ENCODE assay signal across 9 mouse cellular contexts in the genomic region with DNA sequence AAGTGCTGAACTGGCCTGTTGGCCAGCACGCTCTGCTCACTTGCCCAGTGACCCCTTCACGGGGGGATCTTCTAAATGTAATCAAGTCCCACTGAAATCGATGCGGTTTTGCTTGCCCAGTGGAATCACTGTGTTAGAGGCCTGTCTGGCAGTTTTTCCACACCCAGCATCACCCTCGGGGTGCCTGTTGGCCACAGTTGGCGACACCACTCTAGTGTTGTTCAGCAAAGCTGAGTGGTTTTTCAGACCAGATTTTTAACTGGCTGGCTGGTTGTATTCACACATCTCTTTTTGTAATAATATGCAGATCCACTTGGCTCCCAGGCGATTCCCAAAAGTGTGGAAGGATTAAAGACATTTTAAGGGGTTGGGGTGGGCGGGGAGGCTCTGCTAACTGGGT.
A peak's percentile ranks its signal among the peaks of the same experiment; 100 is the strongest.
DNase-seq lines count a peak whose midpoint lies in the region; ATAC-seq lines count a peak whose summit lies in the region.
"Had no signal": no experiment of that assay in that cellular context is flagged by ENCODE, and none has a peak within 500 bp of the region (broad histone marks: within the 10 kb centered on the region; RNA-seq: fewer than 3 reads in every experiment).

No protein-coding gene starts in this region.

- no peak overlapping the region for H3K27ac ChIP-seq in kidney, embryonic 16.5 days (ENCODE audit: low read length)
- no peak overlapping the region; the same call in 1 of the 2 replicates for H3K27ac ChIP-seq in kidney, embryonic 14.5 days (ENCODE audit: low read depth, low read length)
- H3K27ac ChIP-seq in forebrain, embryonic 14.5 days (ENCODE audit: low read depth, low read length): peak overlapping the region; percentile 79
- H3K27ac ChIP-seq in midbrain, embryonic 12.5 days (replicated peaks): peak overlapping the region; percentile 69

- WGBS in kidney, embryonic 16.5 days: 52% methylated on average over 8 of the region's 8 CpGs
- 58% methylated on average over 8 of the region's 8 CpGs for WGBS in kidney, embryonic 14.5 days
- 6% methylated on average over 8 of the region's 8 CpGs for WGBS in forebrain, embryonic 14.5 days
- WGBS in midbrain, embryonic 12.5 days: 9% methylated on average over 8 of the region's 8 CpGs

- peaks cover 4% of the 10 kb centered on the region; the same call in 1 of the 2 replicates for H3K36me3 ChIP-seq in kidney, embryonic 16.5 days (ENCODE audit: insufficient read depth, low read length)
- H3K36me3 ChIP-seq in kidney, embryonic 14.5 days (ENCODE audit: control insufficient read depth, insufficient read depth, low read length): 0 out of 2 replicates have a peak, but pooled peaks cover 2% of the 10 kb centered on the region
- H3K36me3 ChIP-seq in forebrain, embryonic 14.5 days (ENCODE audit: control insufficient read depth, insufficient read depth, low read length): no peaks in the 10 kb centered on the region
- H3K36me3 ChIP-seq in midbrain, embryonic 12.5 days: no peaks in the 10 kb centered on the region

- peak; percentile 31; the same call in 1 of the 2 replicates for ATAC-seq in kidney, embryonic 16.5 days (ENCODE audit: low FRiP score, low TSS enrichment)
- ATAC-seq in kidney, embryonic 14.5 days (ENCODE audit: low FRiP score, low TSS enrichment): no peak
- ATAC-seq in forebrain, embryonic 14.5 days: peak; percentile 59
- peak; percentile 24; the same call in 1 of the 2 replicates for ATAC-seq in midbrain, embryonic 12.5 days (ENCODE audit: low FRiP score, low read depth)

- peak; percentile 27 for DNase-seq in adipocyte (ENCODE audit: low spot score)
- DNase-seq in forebrain, embryonic 14.5 days (ENCODE audit: low spot score): peak; percentile 82
- no peak for DNase-seq in thymus, postnatal 0 days (ENCODE audit: low spot score)
- DNase-seq in thymus, postnatal 10 days (ENCODE audit: low spot score in 2 of 2): no peak
- DNase-seq in liver: no peak

- H3K4me3 ChIP-seq in kidney, embryonic 16.5 days (ENCODE audit: low read length): no peak overlapping the region
- no peak overlapping the region for H3K4me3 ChIP-seq in kidney, embryonic 14.5 days (ENCODE audit: low read length)
- H3K4me3 ChIP-seq in forebrain, embryonic 14.5 days (ENCODE audit: low read depth, low read length): no peak overlapping the region
- H3K4me3 ChIP-seq in midbrain, embryonic 12.5 days: no peak overlapping the region
- H3K4me3 ChIP-seq: megakaryocyte, embryonic 14.5 days had no signal

- H3K4me2 ChIP-seq in kidney, embryonic 16.5 days (replicated peaks; ENCODE audit: low read depth, low read length): no peak overlapping the region
- H3K4me2 ChIP-seq in kidney, embryonic 14.5 days (replicated peaks; ENCODE audit: low read depth, low read length): no peak overlapping the region
- H3K4me2 ChIP-seq in forebrain, embryonic 14.5 days (ENCODE audit: low read length): peak overlapping the region; percentile 45
- peak overlapping the region; percentile 42; the same call in 1 of the 2 replicates for H3K4me2 ChIP-seq in midbrain, embryonic 12.5 days (replicated peaks)

- no peaks in the 10 kb centered on the region for H3K27me3 ChIP-seq in kidney, embryonic 16.5 days (ENCODE audit: insufficient read depth, low read length)
- no peaks in the 10 kb centered on the region for H3K27me3 ChIP-seq in kidney, embryonic 14.5 days (ENCODE audit: control insufficient read depth, insufficient read depth, low read length)
- no peaks in the 10 kb centered on the region for H3K27me3 ChIP-seq in forebrain, embryonic 14.5 days (replicated peaks; ENCODE audit: control insufficient read depth, insufficient read depth, low read length)
- H3K27me3 ChIP-seq in midbrain, embryonic 12.5 days: peaks cover 9% of the 10 kb centered on the region; the same call in 1 of the 2 replicates

- peaks cover 5% of the 10 kb centered on the region; the same call in 1 of the 2 replicates for H3K9me3 ChIP-seq in kidney, embryonic 16.5 days (ENCODE audit: low read length)
- H3K9me3 ChIP-seq in kidney, embryonic 14.5 days (ENCODE audit: control insufficient read depth, low read length): no peaks in the 10 kb centered on the region
- peaks cover 3% of the 10 kb centered on the region; the same call in 1 of the 2 replicates for H3K9me3 ChIP-seq in forebrain, embryonic 14.5 days (replicated peaks; ENCODE audit: control insufficient read depth, low read length)
- 0 out of 2 replicates have a peak, but pooled peaks cover 4% of the 10 kb centered on the region for H3K9me3 ChIP-seq in midbrain, embryonic 12.5 days

- peaks cover 9% of the 10 kb centered on the region; the same call in 1 of the 2 replicates for H3K4me1 ChIP-seq in kidney, embryonic 16.5 days (ENCODE audit: insufficient read depth, low read length)
- no peaks in the 10 kb centered on the region; the same call in 1 of the 2 replicates for H3K4me1 ChIP-seq in kidney, embryonic 14.5 days (ENCODE audit: control insufficient read depth, insufficient read depth, low read length)
- peaks cover 29% of the 10 kb centered on the region for H3K4me1 ChIP-seq in forebrain, embryonic 14.5 days (ENCODE audit: control insufficient read depth, insufficient read depth, low read length)
- peaks cover 37% of the 10 kb centered on the region for H3K4me1 ChIP-seq in midbrain, embryonic 12.5 days
- H3K4me1 ChIP-seq: megakaryocyte, embryonic 14.5 days had no signal

- H3K9ac ChIP-seq in kidney, embryonic 16.5 days (replicated peaks; ENCODE audit: low read length): no peak overlapping the region
- H3K9ac ChIP-seq in kidney, embryonic 14.5 days (ENCODE audit: low read depth, low read length): no peak overlapping the region
- peak overlapping the region; percentile 18 for H3K9ac ChIP-seq in forebrain, embryonic 14.5 days (ENCODE audit: low read length)
- no peak overlapping the region for H3K9ac ChIP-seq in midbrain, embryonic 12.5 days (replicated peaks)

Comparison
In these comparisons a context has a peak if more than half of its experiments do, and no peak if none do; other contexts are left out.
1. H3K27ac ChIP-seq: peak in forebrain, embryonic 14.5 days (single experiment) and midbrain, embryonic 12.5 days (single experiment); none in kidney, embryonic 16.5 days (single experiment) and kidney, embryonic 14.5 days (single experiment).
2. H3K4me2 ChIP-seq: peak in forebrain, embryonic 14.5 days (single experiment) and midbrain, embryonic 12.5 days (single experiment); none in kidney, embryonic 16.5 days (single experiment) and kidney, embryonic 14.5 days (single experiment).
3. DNase-seq: peak in adipocyte (single experiment) and forebrain, embryonic 14.5 days (single experiment); none in thymus, postnatal 0 days (single experiment), thymus, postnatal 10 days (0 of 2) and liver (single experiment).